Mouse (Mus musculus): ENCODE data around the gene Selenbp1. TPM values are rescaled to one million over a fixed set of nuclear protein-coding genes. Genes with fewer than 3 reads are reported as not detected.

Selenbp1 gene
- polyA plus RNA-seq, 1 experiment: 14.7 TPM

DNA sequence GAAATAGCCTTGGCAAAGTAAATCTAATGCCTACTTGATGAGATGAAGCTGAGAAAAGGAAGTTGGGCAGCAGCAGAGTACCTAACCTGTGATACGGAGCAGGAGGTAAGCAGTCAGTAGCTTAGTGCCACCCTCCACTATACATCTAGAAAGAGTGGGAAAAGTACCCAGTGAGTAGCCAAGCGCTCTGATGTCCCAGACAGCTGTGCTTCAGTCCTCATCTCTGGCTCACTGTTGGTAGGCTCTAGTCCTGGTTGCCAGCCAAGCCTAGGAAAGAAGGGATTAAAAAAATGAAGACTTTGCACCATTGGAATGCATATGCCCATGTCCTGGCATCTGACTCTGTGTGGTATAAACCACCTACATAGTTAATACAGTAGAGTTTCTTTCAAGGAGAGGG, 52.7 kb downstream of the Selenbp1 start:
- Histone ChIP-seq H3K4me1 (peaks cover 82% of the 10 kb centered on the region), H3K4me3 (replicated peaks) (no peak overlapping the region), H3K9me3 (no peaks in the 10 kb centered on the region), H3K27me3 (replicated peaks) (no peaks in the 10 kb centered on the region), H3K36me3 (replicated peaks; ENCODE audit: low read length) (peaks cover 81% of the 10 kb centered on the region)
- no peak for TF ChIP-seq GATA1 (IDR thresholded peaks at IDR 0.05; ENCODE audit: borderline replicate concordance, low read length)
- TF ChIP-seq FLI1 (IDR thresholded peaks at IDR 0.05; ENCODE audit: low read length): no peak

DNA sequence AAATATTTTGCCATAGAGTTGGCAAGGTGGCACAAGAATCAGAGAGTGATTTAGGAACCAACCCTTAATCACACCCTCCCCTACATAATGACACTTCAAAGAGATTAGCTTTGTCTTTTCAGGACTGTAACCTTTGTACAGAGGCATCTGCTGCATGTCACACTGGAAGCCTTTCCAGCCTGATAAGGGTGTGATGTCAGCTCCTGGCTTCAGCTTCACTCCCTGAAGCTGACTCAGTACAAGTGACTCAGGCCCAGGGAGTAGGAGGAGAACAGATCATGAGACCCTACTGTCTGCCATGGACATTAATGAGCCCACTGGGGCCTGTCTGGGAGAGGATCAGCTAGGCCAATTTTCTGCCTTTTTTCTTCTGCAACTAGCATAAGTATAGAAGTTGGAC, 54.7 kb downstream of the Selenbp1 start:
- H3K4me1 ChIP-seq: peaks cover 64% of the 10 kb centered on the region
- peaks cover 80% of the 10 kb centered on the region for H3K36me3 ChIP-seq (replicated peaks; ENCODE audit: low read length)
- no peaks in the 10 kb centered on the region for H3K27me3 ChIP-seq (replicated peaks)
- no peaks in the 10 kb centered on the region for H3K9me3 ChIP-seq
- no peak for TF ChIP-seq FLI1 (IDR thresholded peaks at IDR 0.05; ENCODE audit: low read length)
- peak; percentile 77; the same call in 2 of the 3 replicates for TF ChIP-seq GATA1 (IDR thresholded peaks at IDR 0.05; ENCODE audit: borderline replicate concordance, low read length)
- H3K4me3 ChIP-seq (replicated peaks): peak overlapping the region; percentile 60

DNA sequence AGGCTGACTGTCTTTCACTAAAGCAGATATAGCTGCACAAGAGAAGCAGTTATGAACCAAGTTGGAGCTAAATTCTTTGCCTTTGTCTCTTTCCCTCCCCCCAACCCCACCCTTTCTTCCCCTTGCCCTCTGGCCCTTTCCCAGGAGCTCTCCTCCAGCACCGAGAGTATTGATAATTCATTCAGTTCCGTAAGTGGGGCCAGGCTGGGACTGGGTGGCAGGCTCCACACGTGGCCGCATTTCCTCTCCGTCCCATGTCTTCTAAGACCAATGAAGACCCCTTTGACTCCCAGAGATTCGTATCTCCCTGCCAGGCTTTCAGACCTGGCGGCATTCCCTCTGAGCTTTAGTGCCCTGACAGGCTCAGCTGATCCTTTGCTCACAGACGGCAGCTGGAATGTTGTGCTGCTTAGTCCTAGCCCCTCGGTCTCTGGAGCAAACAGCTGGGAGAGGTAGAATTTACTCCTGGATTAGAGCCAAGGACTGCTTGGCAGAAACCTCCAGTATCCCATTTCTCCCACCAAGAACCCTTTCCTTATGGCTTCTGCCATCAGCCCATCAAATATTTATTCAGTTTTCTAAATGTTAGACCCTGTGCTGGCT, 56.4 kb downstream of the Selenbp1 start:
- peaks cover 52% of the 10 kb centered on the region for H3K4me1 ChIP-seq
- H3K27me3 ChIP-seq (replicated peaks): no peaks in the 10 kb centered on the region
- no peak overlapping the region for H3K4me3 ChIP-seq (replicated peaks)
- no peak for TF ChIP-seq GATA1 (IDR thresholded peaks at IDR 0.05; ENCODE audit: borderline replicate concordance, low read length)
- no peak for TF ChIP-seq FLI1 (IDR thresholded peaks at IDR 0.05; ENCODE audit: low read length)
- H3K36me3 ChIP-seq (replicated peaks; ENCODE audit: low read length): peaks cover 82% of the 10 kb centered on the region
- H3K9me3 ChIP-seq: no peaks in the 10 kb centered on the region

Other genes starting within 250 kb of the Selenbp1 start
- 0.23 TPM in 1 of 2 replicates, not detected in the other for gene Selenbp2, start 239.5 kb upstream of the Selenbp1 start, polyA plus RNA-seq (2012; ENCODE audit: insufficient read depth, low replicate concordance)
- gene Cgn, start 146.6 kb upstream of the Selenbp1 start, polyA plus RNA-seq (2012; ENCODE audit: insufficient read depth, low replicate concordance): 0.20 TPM in 1 of 2 replicates, not detected in the other
- 18.3 and 29.1 TPM in 2 replicates for gene Pogz, start 95.5 kb upstream of the Selenbp1 start, polyA plus RNA-seq (2012; ENCODE audit: insufficient read depth, low replicate concordance)
- gene Psmb4, start 46.1 kb upstream of the Selenbp1 start, polyA plus RNA-seq (2012; ENCODE audit: insufficient read depth, low replicate concordance): 186 and 205 TPM in 2 replicates
- gene Rfx5, start 21.0 kb downstream of the Selenbp1 start, polyA plus RNA-seq (2012; ENCODE audit: insufficient read depth, low replicate concordance): 0.45 TPM in 1 of 2 replicates, not detected in the other
- 1.4 and 2.1 TPM in 2 replicates for gene Pi4kb, start 41.7 kb downstream of the Selenbp1 start, polyA plus RNA-seq (2012; ENCODE audit: insufficient read depth, low replicate concordance)
- gene Zfp687, start 82.4 kb downstream of the Selenbp1 start, polyA plus RNA-seq (2012; ENCODE audit: insufficient read depth, low replicate concordance): 13.6 and 16.9 TPM in 2 replicates
- 24.8 and 169 TPM in 2 replicates for gene Psmd4, start 109.6 kb downstream of the Selenbp1 start, polyA plus RNA-seq (2012; ENCODE audit: insufficient read depth, low replicate concordance)
- gene Pip5k1a, start 173.9 kb downstream of the Selenbp1 start, polyA plus RNA-seq (2012; ENCODE audit: insufficient read depth, low replicate concordance): 6.3 and 16.2 TPM in 2 replicates
- gene Vps72, start 178.0 kb downstream of the Selenbp1 start, polyA plus RNA-seq (2012; ENCODE audit: insufficient read depth, low replicate concordance): 231 and 749 TPM in 2 replicates
- not detected in 2 replicates for gene Tmod4, start 191.4 kb downstream of the Selenbp1 start, polyA plus RNA-seq (2012; ENCODE audit: insufficient read depth, low replicate concordance)
- gene Scnm1, start 201.0 kb downstream of the Selenbp1 start, polyA plus RNA-seq (2012; ENCODE audit: insufficient read depth, low replicate concordance): 5.8 and 7.2 TPM in 2 replicates
- 3.8 and 5.1 TPM in 2 replicates for gene Lysmd1, start 201.0 kb downstream of the Selenbp1 start, polyA plus RNA-seq (2012; ENCODE audit: insufficient read depth, low replicate concordance)
- 34.2 TPM in 1 of 2 replicates, not detected in the other for gene Tnfaip8l2, start 209.3 kb downstream of the Selenbp1 start, polyA plus RNA-seq (2012; ENCODE audit: insufficient read depth, low replicate concordance)
- 1.2 and 4.0 TPM in 2 replicates for gene Sema6c, start 227.4 kb downstream of the Selenbp1 start, polyA plus RNA-seq (2012; ENCODE audit: insufficient read depth, low replicate concordance)

Data from megakaryocyte, embryonic 14.5 days (primary cell).